In genomic region chr11:108828374-108829025, GRCm38 (mm10) we compare ENCODE assay signal across 22 mouse cellular contexts.
DNase-seq lines count a peak whose midpoint lies in the region; ATAC-seq and TF ChIP-seq lines count a peak whose summit lies in the region.
"Had no signal": no experiment of that assay in that cellular context is flagged by ENCODE, and none has a peak within 500 bp of the region (broad histone marks: within the 10 kb centered on the region; RNA-seq: fewer than 3 reads in every experiment).

No protein-coding gene starts in this region.

- peak; percentile 46 for DNase-seq in adrenal gland, postnatal 10 days
- no peak for DNase-seq in adrenal gland, postnatal 25 days
- DNase-seq in liver, adult 2 months (ENCODE audit: extremely low read depth, low read depth, low spot score): peak; percentile 99
- no peak for DNase-seq in liver, embryonic 11.5 days (ENCODE audit: low spot score)
- peak; percentile 14 for DNase-seq in adrenal gland, postnatal 14 days
- DNase-seq in gonadal fat pad, adult 2 months (ENCODE audit: low read depth): peak; percentile 87
- no peak for DNase-seq in layer of hippocampus, adult 2 months (ENCODE audit: low spot score in 2 of 2)
- DNase-seq: cerebellum, adult 18-20 months; cerebellum, postnatal 14 days; forebrain, postnatal 0 days; gastrocnemius, postnatal 25 days; heart, adult 18-20 months; kidney, adult 2 months had no signal

- no peaks in the 10 kb centered on the region for H3K27me3 ChIP-seq in liver, adult 2 months (ENCODE audit: control insufficient read depth, insufficient read depth, low read length)
- no peaks in the 10 kb centered on the region for H3K27me3 ChIP-seq in liver, embryonic 11.5 days (replicated peaks; ENCODE audit: control insufficient read depth, insufficient read depth, low read length)
- H3K27me3 ChIP-seq: CH12.LX; embryonic facial prominence, embryonic 13.5 days; forebrain, embryonic 13.5 days; heart, embryonic 15.5 days; hindbrain, embryonic 15.5 days; Patski had no signal

- no peak overlapping the region for H3K4me3 ChIP-seq in liver, adult 2 months (ENCODE audit: insufficient read depth, low read depth, low read length)
- H3K4me3 ChIP-seq in liver, embryonic 11.5 days (ENCODE audit: low read depth, low read length): no peak overlapping the region
- H3K4me3 ChIP-seq in layer of hippocampus, adult 2 months: no peak overlapping the region
- H3K4me3 ChIP-seq: embryonic facial prominence, embryonic 13.5 days; forebrain, embryonic 13.5 days; heart, embryonic 10.5 days; heart, embryonic 15.5 days; hindbrain, embryonic 15.5 days had no signal

- WGBS in liver, adult 2 months: 35% methylated on average over 4 of the region's 4 CpGs
- WGBS in liver, embryonic 11.5 days: 66% methylated on average over 4 of the region's 4 CpGs

- peaks cover 3% of the 10 kb centered on the region for H3K4me1 ChIP-seq in liver, adult 2 months (ENCODE audit: control insufficient read depth, insufficient read depth, low read length)
- no peaks in the 10 kb centered on the region for H3K4me1 ChIP-seq in liver, embryonic 11.5 days (replicated peaks; ENCODE audit: control insufficient read depth, insufficient read depth, low read length)
- H3K4me1 ChIP-seq: forebrain, embryonic 13.5 days; heart, embryonic 10.5 days; heart, embryonic 15.5 days; hindbrain, embryonic 15.5 days had no signal

- no peak for TF ChIP-seq POLR2A in liver, adult 2 months (IDR thresholded peaks at IDR 0.05; ENCODE audit: extremely low read depth, insufficient read depth, low read length)

- no peaks in the 10 kb centered on the region for H3K79me2 ChIP-seq in liver, adult 2 months (ENCODE audit: control insufficient read depth, insufficient read depth, low read length)

- TF ChIP-seq CTCF in liver, adult 2 months (IDR thresholded peaks at IDR 0.05; ENCODE audit: low read depth, low read length): no peak
- TF ChIP-seq CTCF in layer of hippocampus, adult 2 months (conservative IDR thresholded peaks at IDR 0.05): no peak

- H3K27ac ChIP-seq in liver, adult 2 months (replicated peaks; ENCODE audit: insufficient read depth, low read depth, low read length): no peak overlapping the region
- H3K27ac ChIP-seq in liver, embryonic 11.5 days (ENCODE audit: low read depth, low read length): no peak overlapping the region
- H3K27ac ChIP-seq in layer of hippocampus, adult 2 months: no peak overlapping the region
- H3K27ac ChIP-seq: embryonic facial prominence, embryonic 13.5 days; forebrain, embryonic 13.5 days; heart, embryonic 10.5 days; heart, embryonic 15.5 days; hindbrain, embryonic 15.5 days had no signal

- H3K4me2 ChIP-seq in liver, embryonic 11.5 days: no peak overlapping the region
- H3K4me2 ChIP-seq: embryonic facial prominence, embryonic 13.5 days; forebrain, embryonic 13.5 days; heart, embryonic 15.5 days; hindbrain, embryonic 15.5 days had no signal

- H3K9me3 ChIP-seq in liver, embryonic 11.5 days (ENCODE audit: control insufficient read depth, low read length): no peaks in the 10 kb centered on the region
- H3K9me3 ChIP-seq: embryonic facial prominence, embryonic 13.5 days; heart, embryonic 10.5 days; heart, embryonic 15.5 days; hindbrain, embryonic 15.5 days had no signal

- H3K36me3 ChIP-seq in liver, adult 2 months (ENCODE audit: control insufficient read depth, insufficient read depth, low read length): no peaks in the 10 kb centered on the region
- no peaks in the 10 kb centered on the region for H3K36me3 ChIP-seq in liver, embryonic 11.5 days (ENCODE audit: control insufficient read depth, insufficient read depth, low read length)
- H3K36me3 ChIP-seq: embryonic facial prominence, embryonic 13.5 days; heart, embryonic 15.5 days; hindbrain, embryonic 15.5 days had no signal

- no peak for ATAC-seq in liver, embryonic 11.5 days (replicated peaks; ENCODE audit: low FRiP score)
- ATAC-seq: activated CD4-positive, CD25-positive, alpha-beta regulatory T cell, adult 4 months; forebrain, embryonic 13.5 days; forebrain, postnatal 0 days; intestine, embryonic 16.5 days; Patski had no signal

- no peak overlapping the region for H3K9ac ChIP-seq in liver, adult 2 months (ENCODE audit: low read depth, low read length)
- no peak overlapping the region for H3K9ac ChIP-seq in liver, embryonic 11.5 days (ENCODE audit: low read depth, low read length)
- H3K9ac ChIP-seq: embryonic facial prominence, embryonic 13.5 days; forebrain, embryonic 13.5 days; forebrain, postnatal 0 days; heart, embryonic 15.5 days; hindbrain, embryonic 15.5 days had no signal

Comparison
In these comparisons a context has a peak if more than half of its experiments do, and no peak if none do; other contexts are left out.
1. DNase-seq: peak in adrenal gland, postnatal 10 days (single experiment), liver, adult 2 months (single experiment), adrenal gland, postnatal 14 days (single experiment) and gonadal fat pad, adult 2 months (single experiment); none in adrenal gland, postnatal 25 days (single experiment), liver, embryonic 11.5 days (single experiment) and layer of hippocampus, adult 2 months (0 of 2).